Mouse (Mus musculus) fat pad, adult 2 months (tissue): ENCODE data around the gene Smim22.

Source experiments
- DNase-seq: peaks from one replicate; pipeline ENCODE4 v3.0.0-alpha.2; 2011; ENCODE audit warnings: low read depth, low spot score; ENCODE audit errors: extremely low read depth

Gene Smim22

DNA sequence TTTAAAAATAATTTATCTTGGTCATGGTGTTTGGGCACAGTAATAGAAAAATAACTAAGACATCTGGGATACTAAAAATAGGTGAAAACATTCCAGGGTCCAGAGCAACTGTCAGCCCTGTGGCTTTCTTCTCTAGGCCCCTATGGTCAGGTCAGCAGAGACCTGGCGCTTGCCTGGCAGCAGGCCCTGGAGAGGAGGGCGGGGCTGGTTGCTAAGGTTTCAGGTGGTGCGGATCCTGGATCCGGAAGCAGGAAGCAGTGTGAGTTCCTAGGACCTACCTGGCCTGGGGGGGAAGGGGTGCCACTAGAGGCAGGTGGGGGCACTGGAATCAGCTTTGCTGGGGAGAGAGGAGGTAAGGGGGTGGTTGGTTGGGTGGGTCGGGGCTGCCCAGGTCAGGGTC, at the start of gene Smim22:
Gene Smim22 (plus strand): TSS at position 222 of the 400 bp plus-strand sequence.
- no peak for DNase-seq

DNA sequence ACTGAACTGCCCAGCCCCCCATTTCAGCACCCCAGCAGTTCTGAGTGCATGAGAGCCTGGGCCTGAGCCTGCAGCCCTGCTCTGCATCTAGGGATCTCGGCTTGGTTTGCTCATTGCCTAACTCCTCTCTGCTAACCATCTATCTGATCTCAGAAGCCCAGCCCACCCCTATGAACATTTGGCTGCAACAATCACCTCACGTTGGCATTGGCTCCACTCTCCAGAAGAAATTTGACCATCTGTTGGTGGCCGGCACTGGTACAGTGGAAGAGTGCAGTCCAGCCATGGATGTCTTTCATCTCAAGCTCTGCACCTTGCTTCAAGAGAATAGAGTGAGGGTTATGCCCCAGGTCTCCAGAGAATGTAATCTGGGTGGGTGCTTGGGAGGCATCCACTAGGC, 49.6 kb upstream of the Smim22 start:
- no peak for DNase-seq

DNA sequence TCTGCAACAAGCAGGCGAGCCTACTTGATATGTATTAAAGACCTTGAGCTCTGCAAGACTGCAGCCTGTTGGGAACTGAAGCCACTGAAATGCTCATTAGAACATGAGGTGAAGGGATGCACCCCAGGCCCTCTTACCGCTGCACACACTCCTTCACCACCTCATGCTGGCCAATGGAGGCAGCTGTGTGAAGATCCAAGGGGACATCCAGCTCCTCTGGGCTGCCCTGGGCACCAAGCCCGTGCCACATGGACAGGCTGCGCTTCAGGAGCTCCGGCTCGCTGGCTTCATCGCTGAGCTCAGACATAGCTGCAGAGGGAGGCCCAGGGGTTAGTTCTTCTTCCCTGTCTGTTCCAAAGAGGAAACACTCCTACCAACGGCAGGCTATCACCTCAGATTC, 46.8 kb upstream of the Smim22 start:
- no peak for DNase-seq

DNA sequence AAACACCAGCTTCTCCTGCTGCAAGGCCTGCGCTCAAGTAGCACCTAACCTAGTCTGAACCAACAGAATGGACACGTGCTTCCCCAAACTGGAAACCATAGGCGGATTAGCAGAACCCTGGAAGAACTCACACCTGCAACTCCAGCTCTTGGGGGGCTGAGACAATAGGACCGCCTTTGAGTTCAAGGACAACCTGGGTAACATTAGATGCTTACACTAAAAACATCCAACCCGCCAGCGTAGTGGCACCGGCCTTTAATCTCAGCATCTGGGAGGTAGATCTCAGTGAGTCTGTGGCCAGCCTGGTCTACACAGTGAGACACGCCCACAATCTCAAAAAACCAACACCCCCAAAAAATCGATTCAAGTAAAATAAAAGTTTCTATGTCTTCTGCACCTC, 43.7 kb upstream of the Smim22 start:
- no peak for DNase-seq

DNA sequence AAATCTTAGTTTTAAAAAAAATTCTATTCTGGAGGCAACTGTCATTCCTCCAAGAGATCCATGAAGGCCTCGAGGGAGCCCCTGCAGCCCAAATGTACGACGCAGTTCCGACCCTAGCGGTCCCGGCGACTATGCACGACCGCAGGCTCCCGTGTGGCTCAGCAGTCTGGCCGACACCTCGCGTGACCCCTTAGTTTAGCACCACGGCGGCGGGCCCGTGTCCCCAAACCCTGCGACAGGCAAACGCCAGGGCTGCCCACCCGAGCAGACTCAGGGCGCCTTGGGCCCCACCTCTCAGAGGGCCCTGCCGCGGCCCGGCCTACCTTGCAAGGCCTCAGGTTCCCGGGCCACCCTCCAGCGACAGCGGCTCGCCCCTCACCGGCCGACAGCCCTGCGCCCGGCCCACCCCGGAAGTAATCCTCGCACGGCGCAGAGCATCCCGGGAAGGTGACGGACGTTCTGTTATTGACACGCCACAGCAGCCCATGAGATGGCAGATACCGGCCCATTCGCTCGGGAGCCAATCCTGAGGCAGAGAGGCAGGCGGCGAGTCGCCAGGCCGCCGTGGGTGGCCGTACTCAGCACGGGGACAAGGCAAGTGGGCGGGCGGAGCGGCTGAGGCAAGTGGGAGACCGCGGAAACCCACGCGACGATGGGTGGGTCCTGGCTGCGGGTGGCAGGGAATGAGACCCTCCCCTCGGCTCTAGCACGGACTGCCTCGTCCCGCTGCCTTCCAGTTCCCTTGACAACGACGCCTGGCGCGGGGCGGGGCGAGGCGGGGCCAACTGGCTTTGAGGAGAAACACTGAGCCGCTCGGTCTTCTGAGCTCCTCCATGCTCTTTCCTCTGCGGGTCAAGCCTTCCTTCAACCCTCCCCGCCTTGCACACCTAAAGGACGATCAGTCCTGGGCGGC, 43.0 kb upstream of the Smim22 start, which contains the start of gene Anks3:
Gene Anks3 (minus strand): TSS at position 409 of the 913 bp plus-strand sequence.
- DNase-seq = no peak

DNA sequence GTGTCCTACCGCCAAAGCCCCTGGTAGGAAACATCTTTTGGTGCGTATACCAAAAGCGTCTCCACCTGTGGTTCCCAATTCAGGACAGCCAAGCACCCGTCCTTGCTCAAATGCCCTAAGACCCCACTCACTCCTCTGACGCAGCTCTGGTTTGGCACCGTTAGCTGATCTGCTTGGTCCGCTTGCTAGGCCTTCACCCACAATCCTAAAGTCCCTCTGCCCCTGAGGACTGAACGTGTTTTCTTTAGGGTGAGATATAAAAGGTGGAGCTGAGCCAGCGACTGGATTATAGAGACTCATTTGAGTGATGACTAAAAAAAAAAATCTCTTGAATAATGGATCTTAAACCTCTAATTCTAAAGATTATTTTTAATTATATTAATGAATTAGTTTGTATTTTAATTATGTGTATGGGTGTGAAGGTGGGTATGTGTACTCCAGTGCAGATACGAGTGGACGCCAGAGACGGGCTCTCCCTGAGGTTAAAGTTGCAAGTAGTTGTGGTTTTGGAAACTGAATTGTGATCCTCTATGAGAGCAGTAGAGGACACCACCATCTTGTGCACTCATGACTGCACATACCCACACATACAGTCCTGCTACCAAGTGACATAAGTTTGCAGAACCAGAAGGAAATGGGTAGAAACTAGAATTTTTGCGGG, 42.2 kb upstream of the Smim22 start:
- DNase-seq = no peak

DNA sequence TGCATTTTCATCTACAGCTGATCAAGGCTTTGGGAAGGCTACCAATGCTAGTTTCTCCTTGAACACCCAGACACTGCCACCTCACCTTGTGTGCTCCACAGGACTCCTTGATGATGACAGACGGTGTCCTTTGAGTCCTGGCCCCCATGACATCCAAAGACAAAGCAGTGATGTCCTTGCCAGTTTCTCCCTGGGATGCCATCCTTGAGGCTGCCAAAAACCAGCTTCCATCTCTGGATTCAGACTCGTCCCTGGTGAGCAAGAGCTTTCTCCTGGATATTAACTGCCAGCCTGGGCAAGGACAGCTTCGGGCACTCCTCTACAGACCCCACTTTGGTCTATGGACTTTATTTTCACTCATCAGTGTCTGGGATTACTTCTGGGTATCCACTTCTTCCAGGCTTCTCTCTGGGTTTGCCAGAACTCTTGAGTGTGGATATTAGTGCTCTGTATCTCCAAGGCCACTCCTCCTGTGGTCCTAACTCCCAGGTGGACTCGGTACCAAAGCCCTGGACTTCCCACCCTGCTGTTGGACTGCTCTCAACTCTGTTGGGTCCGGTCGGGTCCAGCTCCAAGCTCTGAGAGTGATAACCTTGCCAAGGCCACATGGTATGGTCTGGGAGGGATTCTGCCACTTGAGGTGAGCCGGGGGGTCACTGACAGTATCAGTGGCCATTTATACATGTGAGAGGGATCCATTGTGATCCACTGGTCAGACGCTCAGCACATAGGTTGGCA, 41.5 kb upstream of the Smim22 start:
- no peak for DNase-seq

DNA sequence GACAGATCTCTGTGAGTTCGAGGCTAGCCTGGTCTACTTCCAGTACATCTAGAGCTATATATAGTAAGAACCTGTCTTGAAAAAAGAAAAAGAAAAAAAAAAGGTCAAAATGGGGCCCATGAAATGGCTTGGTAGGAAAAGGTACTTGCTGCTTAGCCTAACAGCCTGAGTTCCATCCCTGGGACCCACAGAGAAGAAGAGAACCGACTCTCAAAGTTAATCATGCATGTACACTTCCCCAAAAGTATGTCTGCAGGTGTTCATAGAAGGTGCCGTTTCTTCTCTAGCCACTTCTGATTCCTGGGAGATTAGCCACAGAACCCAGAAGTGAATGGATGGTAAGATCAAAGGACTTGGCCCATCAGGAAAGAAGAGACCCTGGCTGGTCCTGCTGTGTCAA, 38.7 kb upstream of the Smim22 start:
- no peak for DNase-seq

DNA sequence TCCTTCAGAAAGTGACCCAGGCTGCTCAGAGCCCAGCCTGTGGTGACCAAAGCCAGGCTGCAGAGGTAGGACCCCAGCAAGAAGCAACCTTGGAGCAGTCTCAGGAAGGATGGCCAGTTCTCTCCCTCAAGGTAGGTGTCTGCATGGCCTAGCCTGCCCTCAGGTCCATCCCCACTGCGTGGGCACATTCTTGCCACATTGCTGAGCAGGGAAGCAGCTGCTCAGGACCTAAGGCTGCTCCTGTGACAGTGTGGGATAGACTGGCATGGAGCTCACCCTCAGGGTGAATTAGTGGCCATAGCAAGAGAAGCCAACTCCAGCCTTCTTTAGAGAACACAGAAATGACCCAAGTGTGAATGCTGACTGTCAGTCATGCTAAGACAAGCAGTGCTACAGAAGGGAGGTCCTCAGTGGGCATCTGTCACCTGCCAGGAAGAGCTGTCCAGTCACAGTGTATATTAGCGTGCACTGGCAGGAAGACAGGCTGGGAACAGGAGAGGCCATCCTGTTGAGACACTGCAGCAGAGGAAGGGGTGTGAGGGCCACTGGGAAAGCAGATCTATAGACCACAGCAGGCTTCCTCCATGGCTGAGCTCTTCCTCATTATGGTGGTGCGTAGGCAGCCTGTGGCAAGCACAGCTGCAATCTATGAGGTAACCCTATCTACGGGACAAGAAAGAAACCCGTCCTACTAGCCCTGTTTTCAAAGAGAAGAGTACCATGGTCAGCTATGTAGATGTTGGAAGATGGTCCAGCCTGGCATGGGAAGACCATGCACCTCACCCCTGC, 37.8 kb upstream of the Smim22 start:
- DNase-seq = no peak

DNA sequence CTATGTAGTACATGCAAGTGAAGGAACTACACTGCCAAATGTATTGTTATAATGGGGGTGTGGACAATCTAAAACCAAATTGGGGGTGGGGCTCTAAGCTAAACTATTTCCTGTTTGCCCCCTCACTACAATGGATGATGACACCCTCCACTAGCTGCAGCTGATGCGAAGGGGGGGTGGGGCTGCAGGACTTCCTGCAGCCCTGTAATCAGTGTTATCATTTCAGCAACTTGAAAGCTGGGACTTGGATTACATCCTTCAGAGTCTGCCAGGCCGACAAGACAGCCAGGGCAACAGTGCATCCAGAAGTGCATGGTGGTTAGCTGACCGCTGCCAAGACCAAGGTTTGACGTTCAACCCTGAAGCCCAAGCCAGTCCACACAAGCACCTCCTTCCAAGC, 35.5 kb upstream of the Smim22 start:
- DNase-seq = no peak

DNA sequence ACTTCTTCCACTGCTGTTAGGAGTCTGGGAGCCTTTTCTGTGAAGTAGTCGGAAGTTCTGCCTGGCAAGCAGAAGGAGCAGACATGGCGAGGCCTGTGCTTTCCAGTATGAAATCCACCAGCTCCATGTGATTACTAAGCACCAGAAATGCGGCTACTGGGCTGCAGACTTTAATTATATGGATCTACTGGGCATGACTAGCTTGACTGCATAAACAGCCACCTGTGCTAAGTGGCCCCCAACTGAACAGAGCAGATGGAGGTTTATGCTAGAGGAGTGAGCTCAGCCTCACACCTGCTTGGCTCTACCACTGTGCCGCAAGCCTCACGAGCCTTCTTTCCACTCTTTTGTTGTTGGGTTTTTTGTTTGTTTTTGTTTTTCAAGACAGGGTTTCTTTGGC, 32.6 kb upstream of the Smim22 start:
- no peak for DNase-seq

DNA sequence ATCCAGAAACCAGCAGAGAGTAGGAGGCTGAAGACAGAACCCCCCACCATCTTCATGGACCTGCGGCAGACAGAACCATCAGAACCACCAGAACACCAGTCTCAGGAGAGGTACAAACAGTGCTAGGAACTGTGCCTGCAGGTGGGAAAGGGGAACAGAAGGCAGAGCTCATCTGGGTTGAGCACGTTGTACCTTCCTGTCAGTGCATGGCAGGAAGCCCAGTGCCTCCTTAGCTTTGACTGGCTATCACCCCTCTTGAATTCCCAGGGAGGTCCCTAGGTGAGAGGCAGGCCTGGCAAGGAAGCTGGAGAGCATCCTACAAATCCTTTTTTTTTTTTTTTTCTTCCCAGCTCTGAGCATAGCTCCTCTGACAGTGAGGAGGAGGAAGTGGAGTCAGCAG, 30.9 kb upstream of the Smim22 start:
- no peak for DNase-seq

DNA sequence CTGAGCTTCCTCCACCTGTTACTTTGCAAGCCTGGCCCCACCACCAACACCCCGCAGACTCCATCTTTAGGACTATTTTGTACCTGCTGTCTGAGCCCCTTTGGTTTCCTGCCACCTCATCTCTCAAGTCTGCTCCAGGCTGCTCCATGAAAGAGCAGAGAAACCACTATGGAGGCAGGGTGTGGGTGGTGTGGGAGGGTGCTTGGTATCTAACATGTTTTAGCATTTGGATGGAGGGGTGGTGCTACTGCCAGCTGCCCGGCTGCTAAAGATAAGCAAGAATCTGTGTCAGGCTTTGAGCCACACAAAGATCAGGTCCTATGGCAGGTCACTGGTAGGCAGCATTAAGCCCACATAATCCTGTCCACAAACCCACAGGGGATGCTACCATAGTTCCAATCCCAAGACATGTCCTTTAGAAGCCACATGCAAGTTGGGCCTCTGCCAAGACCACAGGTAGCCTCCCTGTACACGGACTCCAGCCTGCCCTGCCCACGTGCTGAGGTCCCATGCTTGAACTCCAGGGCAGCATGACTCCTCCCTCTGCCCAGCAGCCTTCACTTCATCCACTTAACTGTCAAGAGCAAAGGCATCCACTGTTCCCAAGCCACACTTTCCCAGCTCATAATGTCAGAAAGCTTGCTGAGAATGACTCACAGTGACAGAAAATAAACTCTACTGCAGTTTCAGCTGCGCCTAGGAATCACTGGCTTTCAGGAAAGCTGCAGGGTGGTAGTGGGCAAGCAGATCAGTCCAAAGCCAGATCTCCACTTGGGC, 28.6 kb upstream of the Smim22 start:
- no peak for DNase-seq

DNA sequence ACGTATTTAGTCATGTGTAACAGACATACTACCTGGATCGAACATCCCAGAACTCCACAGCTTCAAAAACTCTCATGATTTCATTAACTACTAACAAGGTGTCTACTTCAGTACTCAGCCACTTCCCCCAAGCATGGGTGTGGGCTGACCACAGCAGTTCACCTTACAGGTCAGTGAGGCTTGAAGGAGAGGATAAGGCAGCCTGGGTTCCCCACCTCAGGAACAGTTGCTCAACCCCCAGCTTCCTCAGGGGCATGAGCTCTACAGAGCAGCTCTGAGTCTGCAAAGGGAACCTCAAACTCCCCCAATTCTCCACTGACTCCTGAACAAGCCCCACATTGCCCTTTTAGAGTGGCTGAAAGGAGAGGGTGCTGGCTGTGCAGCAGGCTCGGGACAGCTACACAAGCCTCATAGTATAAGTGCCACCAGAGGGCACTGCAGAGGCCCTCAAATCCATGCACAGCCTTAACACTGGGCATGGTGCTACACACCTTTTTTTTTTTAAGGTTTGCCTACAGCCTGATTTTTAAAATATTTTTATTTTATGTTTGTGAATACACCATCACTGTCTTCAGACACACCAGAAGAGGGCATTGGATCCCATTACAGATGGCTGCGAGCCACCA, 27.2 kb upstream of the Smim22 start:
- no peak for DNase-seq

DNA sequence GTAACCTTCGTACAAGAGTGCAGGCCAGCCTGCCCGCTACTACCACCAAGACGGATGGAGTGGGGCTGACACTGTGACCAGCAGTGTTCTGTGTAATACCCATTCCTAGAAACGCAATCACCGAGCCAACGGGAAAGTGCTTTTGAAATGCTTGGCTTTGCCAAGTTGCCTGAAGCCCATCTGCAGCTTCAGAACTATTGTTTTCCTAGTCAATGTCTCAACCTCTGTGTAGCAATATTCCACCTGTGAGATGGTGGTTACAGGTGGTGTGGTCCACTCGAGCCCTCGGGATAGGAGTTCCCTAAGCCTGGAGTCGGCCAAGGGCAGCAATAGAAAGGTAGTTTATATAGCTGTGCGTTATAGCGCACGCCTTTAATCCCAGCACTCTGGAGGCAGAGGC, 22.4 kb upstream of the Smim22 start:
- DNase-seq = peak; percentile 82

DNA sequence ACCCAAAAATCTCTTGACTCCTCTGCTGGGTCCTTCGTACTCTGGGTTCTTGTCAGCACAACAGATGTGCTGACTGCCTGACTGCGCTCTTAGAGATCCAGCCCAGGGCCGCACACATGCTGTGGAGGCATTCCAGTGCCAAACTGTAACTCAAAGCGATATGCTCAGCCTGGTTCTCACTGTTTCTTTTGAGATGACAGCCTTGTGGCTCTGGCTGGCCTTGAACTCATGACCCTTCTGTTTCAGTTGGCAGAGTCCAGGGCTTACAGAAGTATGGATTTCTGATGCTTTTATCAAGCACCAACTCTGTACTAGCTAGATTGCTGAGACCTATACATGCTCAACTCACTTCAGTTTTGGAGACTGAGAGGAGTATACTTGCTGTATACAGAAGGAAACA, 13.8 kb upstream of the Smim22 start:
- DNase-seq = no peak

DNA sequence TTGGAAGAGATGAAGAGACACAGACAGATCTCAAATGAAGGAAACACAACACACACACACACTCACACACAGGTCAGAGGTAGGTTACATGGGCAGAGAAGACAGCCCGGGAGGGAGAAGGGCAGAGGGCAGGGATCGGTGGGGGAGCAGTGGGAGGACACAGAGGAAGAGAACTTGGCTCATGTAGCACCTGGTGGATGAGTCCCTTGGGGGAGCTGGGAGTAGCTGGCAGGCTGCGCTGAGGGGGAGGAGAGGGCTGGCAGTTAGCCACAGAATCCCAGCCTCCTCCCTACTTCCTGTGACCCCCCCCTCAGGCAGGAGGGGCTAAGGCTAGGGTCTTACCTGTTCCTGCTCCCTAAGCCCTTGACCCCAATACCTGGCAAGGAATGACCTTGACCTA, 9.5 kb upstream of the Smim22 start, which contains the start of gene Sept12:
Gene Sept12 (minus strand): TSS at position 300 of the 400 bp plus-strand sequence.
- DNase-seq = no peak

DNA sequence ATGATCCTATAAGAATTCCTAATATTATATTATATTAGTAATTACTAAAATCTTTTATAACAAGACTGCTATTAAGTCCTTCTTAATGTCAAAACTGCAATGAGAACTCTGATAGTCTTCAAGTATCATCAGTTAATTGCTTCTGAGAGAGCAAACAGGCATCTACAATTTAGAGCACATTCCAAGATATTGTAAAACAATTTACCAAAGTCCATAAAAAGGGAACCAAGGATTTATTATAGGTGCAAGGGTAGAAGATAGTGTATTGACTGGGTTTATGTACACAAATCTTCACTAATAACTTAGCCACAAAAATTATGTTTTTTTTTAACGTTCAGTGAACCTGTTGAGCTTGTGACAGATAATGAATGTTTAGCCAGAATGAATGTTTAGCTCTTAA, 8.1 kb upstream of the Smim22 start:
- DNase-seq = no peak

DNA sequence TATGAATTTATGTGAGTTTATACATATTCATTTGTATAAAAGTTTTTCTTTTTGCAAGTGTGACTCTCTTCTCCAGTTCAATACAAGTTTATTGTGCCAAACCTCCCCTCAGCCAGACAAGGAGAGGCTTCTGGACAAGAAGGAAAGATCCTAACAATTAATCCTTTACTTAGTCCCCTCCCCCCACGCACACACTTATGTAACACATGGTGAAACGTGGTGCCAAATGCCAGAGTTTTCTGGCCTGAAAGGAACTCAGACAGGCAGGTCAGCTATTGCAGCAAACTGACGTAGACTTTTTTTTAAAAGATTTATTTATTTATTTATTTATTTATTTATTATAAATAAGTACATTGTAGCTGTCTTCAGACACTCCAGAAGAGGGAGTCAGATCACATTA, 6.5 kb upstream of the Smim22 start:
- DNase-seq = peak; percentile 30

DNA sequence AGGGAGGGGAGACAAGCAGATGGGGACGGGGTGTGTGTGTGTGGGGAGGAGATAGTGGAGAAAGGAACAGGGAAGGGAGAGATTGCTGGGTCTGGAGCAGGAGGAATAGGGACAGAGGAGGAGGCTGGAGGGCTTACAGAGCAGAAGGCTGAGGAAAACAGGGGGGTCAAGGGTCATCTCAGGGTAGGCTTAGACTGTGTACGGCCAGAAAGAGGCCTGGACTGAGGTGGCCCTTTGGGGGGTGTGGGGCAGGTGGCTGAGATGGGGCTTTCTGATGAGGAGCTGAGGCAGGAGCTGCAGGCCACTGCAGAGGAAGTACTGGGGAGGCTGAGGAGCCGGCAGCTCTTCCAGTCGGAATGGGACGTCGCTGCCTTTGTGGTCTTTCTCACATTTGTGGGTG, 404 bp downstream of the Smim22 start:
- DNase-seq = no peak
